Mouse (Mus musculus): ENCODE measurements around the gene Gm5941. TPM values are rescaled to one million over a fixed set of nuclear protein-coding genes. Genes with fewer than 3 reads are reported as not detected.

Gm5941 gene
- not detected in 2 replicates for polyA plus RNA-seq (2015; fragmentation: Nextera tagmentation; extraction: Ambion mirVana)

GRCm38 (mm10) chrX:92489649-92490048 is at the start of gene Gm5941:
TSS of gene Gm5941 (plus strand) at chrX:92489949.

Other genes starting within 250 kb of the Gm5941 start
- 0.06 TPM in 1 of 2 replicates, not detected in the other for gene Mageb18, start 109.6 kb downstream of the Gm5941 start, polyA plus RNA-seq (2015; fragmentation: Nextera tagmentation; extraction: Ambion mirVana)